11 mouse cellular contexts compared by ENCODE assay signal in the genomic region with DNA sequence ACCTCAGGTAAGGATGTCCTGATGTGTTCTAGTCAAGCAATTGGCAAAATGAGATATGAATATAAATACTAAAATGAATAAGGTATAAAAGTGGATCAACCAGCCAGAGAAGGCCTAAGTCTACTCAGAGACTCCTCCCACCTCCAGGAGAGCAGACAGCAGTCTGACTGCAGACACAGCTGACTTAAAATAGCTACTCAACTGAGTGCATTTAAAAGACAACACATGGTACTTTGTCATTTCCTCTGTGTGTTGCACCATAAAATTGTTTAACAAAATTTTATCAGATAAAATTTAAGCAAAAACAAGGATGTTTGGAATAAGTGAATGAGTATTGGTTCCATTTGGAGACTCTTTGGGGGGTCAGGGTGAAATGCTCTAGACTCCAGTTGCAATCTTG.
DNase-seq lines count a peak whose midpoint lies in the region; ATAC-seq lines count a peak whose summit lies in the region.
"Had no signal": no experiment of that assay in that cellular context is flagged by ENCODE, and none has a peak within 500 bp of the region (broad histone marks: within the 10 kb centered on the region; RNA-seq: fewer than 3 reads in every experiment).

No protein-coding gene starts in this region.

- intact Hi-C loops in heart, postnatal 36 days (cut with DNase I) = no loop called here

- H3K4me2 ChIP-seq in heart, embryonic 12.5 days = no peak overlapping the region
- H3K4me2 ChIP-seq in limb, embryonic 15.5 days = no peak overlapping the region
- H3K4me2 ChIP-seq in hindbrain, embryonic 14.5 days (replicated peaks) = no peak overlapping the region
- H3K4me2 ChIP-seq: liver, embryonic 13.5 days had no signal

- no peaks in the 10 kb centered on the region for H3K36me3 ChIP-seq in heart, embryonic 12.5 days
- no peaks in the 10 kb centered on the region for H3K36me3 ChIP-seq in limb, embryonic 15.5 days
- H3K36me3 ChIP-seq in limb, embryonic 10.5 days = no peaks in the 10 kb centered on the region
- no peaks in the 10 kb centered on the region for H3K36me3 ChIP-seq in hindbrain, embryonic 14.5 days (replicated peaks; ENCODE audit: control insufficient read depth, insufficient read depth)
- H3K36me3 ChIP-seq: liver, embryonic 13.5 days had no signal

- no peak overlapping the region for H3K4me3 ChIP-seq in heart, embryonic 12.5 days
- no peak overlapping the region for H3K4me3 ChIP-seq in limb, embryonic 15.5 days
- H3K4me3 ChIP-seq in limb, embryonic 10.5 days = no peak overlapping the region
- no peak overlapping the region for H3K4me3 ChIP-seq in hindbrain, embryonic 14.5 days (replicated peaks; ENCODE audit: low read length)
- H3K4me3 ChIP-seq: liver, embryonic 13.5 days had no signal

- H3K27me3 ChIP-seq in heart, embryonic 12.5 days (replicated peaks) = no peaks in the 10 kb centered on the region
- H3K27me3 ChIP-seq in limb, embryonic 15.5 days = no peaks in the 10 kb centered on the region
- H3K27me3 ChIP-seq in limb, embryonic 10.5 days (ENCODE audit: low read depth, poor library complexity, severe bottlenecking) = no peaks in the 10 kb centered on the region
- H3K27me3 ChIP-seq in hindbrain, embryonic 14.5 days (ENCODE audit: control insufficient read depth, insufficient read depth, low read length) = no peaks in the 10 kb centered on the region
- H3K27me3 ChIP-seq: liver, embryonic 13.5 days had no signal

- ATAC-seq in heart, embryonic 12.5 days (ENCODE audit: insufficient number of reproducible peaks, low FRiP score) = 0 out of 2 replicates have a peak, but pooled peaks have one; percentile 50
- ATAC-seq in limb, embryonic 15.5 days (ENCODE audit: insufficient number of reproducible peaks, low FRiP score, low TSS enrichment, low read depth) = no peak
- no peak for ATAC-seq in hindbrain, embryonic 14.5 days (ENCODE audit: low FRiP score)
- ATAC-seq in megakaryocyte-erythroid progenitor cell, adult 5-6 weeks (replicated peaks; ENCODE audit: low FRiP score, low TSS enrichment, poor library complexity, severe bottlenecking) = no peak
- ATAC-seq in erythroid progenitor cell, adult 5-6 weeks (replicated peaks; ENCODE audit: low FRiP score, poor library complexity, severe bottlenecking) = no peak

- H3K9me3 ChIP-seq in heart, embryonic 12.5 days (replicated peaks) = no peaks in the 10 kb centered on the region
- no peaks in the 10 kb centered on the region for H3K9me3 ChIP-seq in limb, embryonic 15.5 days
- no peaks in the 10 kb centered on the region for H3K9me3 ChIP-seq in limb, embryonic 10.5 days (replicated peaks)
- no peaks in the 10 kb centered on the region for H3K9me3 ChIP-seq in hindbrain, embryonic 14.5 days (ENCODE audit: control insufficient read depth, low read length)
- H3K9me3 ChIP-seq: liver, embryonic 13.5 days had no signal

- H3K9ac ChIP-seq in heart, embryonic 12.5 days = no peak overlapping the region
- no peak overlapping the region for H3K9ac ChIP-seq in limb, embryonic 15.5 days
- no peak overlapping the region for H3K9ac ChIP-seq in hindbrain, embryonic 14.5 days
- H3K9ac ChIP-seq: liver, embryonic 13.5 days had no signal

- H3K27ac ChIP-seq in heart, embryonic 12.5 days (ENCODE audit: poor library complexity, severe bottlenecking) = peak overlapping the region; percentile 77
- H3K27ac ChIP-seq in limb, embryonic 15.5 days = peak overlapping the region; percentile 44; the same call in 1 of the 2 replicates
- H3K27ac ChIP-seq in limb, embryonic 10.5 days = no peak overlapping the region
- H3K27ac ChIP-seq in hindbrain, embryonic 14.5 days = 0 out of 2 replicates have a peak overlapping the region, but pooled peaks have one; percentile 53
- H3K27ac ChIP-seq: liver, embryonic 13.5 days had no signal

- DNase-seq in heart, postnatal 36 days = no peak
- DNase-seq in limb, embryonic 10.5 days (ENCODE audit: low spot score) = no peak
- peak; percentile 35 for DNase-seq in NIH3T3 (ENCODE audit: low read depth)
- DNase-seq in hindbrain, embryonic 14.5 days (ENCODE audit: low spot score) = no peak
- DNase-seq: adrenal gland, adult 2 months; cerebellum, adult 2 months; liver, embryonic 13.5 days had no signal

- H3K4me1 ChIP-seq in heart, embryonic 12.5 days (replicated peaks) = peaks cover 45% of the 10 kb centered on the region
- H3K4me1 ChIP-seq in limb, embryonic 15.5 days = peaks cover 10% of the 10 kb centered on the region; the same call in 1 of the 2 replicates
- H3K4me1 ChIP-seq in limb, embryonic 10.5 days = peaks cover 12% of the 10 kb centered on the region; the same call in 1 of the 2 replicates
- H3K4me1 ChIP-seq in hindbrain, embryonic 14.5 days (replicated peaks; ENCODE audit: control insufficient read depth, insufficient read depth, low read length) = peaks cover 12% of the 10 kb centered on the region; the same call in 1 of the 2 replicates
